Mouse (Mus musculus) small intestine, adult 10 weeks (tissue): Measurements from ENCODE around the gene Kalrn. TPM values are rescaled to one million over a fixed set of nuclear protein-coding genes. Genes with fewer than 3 reads are reported as not detected.

Experiments used
- polyA plus RNA-seq: library from polyadenylated mRNA; stranded (reverse); fragments of 350-450 nt; fragmentation: Illumina TruSeq; extraction: RNeasy Lipid Tissue Mini Kit (QIAGEN cat#74804); gene quantifications from one replicate; pipeline ENCODE4 v1.2.3, GENCODE M21; 2014; ENCODE audit warnings: low replicate concordance

Kalrn gene
- polyA plus RNA-seq, result 18.3 TPM

DNA sequence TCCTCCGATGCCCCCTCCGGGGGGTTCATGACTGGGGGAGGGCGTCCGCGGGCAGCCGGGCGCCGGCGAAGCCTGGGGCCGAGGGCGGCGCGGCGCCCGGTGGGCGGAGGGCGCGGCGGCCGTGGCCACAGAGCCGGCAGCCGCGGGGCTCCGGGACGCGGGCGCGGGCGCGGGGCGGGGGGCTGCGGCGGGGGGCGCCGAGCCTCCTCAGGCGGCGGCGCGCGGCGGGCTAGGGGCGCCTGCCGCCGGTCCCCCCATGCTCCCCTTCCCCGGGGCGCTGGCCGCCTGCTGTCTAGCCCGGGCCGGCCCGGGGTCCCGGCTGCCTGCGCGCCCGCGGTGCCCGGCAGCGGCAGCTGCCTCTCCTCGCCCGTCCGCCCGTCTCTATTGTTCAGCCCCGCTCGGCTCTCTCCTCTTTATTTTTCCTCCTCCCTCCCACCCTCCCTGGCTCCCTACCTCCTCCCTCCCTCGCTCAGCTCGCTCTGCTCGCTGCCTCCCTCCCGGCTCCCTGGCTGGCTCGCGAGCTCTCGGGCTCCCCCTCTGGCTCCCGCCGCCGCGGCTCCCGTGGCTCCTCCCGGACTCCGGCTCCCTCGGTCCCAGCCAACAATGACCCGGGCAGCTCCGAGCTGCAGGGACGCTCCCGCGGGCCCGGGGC, at the start of gene Kalrn:
Gene Kalrn, minus strand, starts transcription at position 382 of the 652 bp plus-strand sequence.

GRCm38 (mm10) chr16:33966538-33967282, 606.6 kb downstream of the Kalrn start, which contains the start of gene Umps:
Gene Umps, minus strand, starts transcription at chr16:33967038.

Other genes with a start within 250 kb of the Kalrn start
- gene Ropn1, start 76.4 kb upstream of the Kalrn start, polyA plus RNA-seq, result not detected
- gene Ccdc14, start 117.1 kb upstream of the Kalrn start, polyA plus RNA-seq, result 4.5 TPM
- gene Mylk, start 171.7 kb upstream of the Kalrn start, polyA plus RNA-seq, result 182 TPM